Mouse (Mus musculus) stomach, embryonic 14.5 days (tissue): Measurements from ENCODE around the gene H2-Eb1. TPM values are rescaled to one million over a fixed set of nuclear protein-coding genes. Genes with fewer than 3 reads are reported as not detected.
A peak's percentile ranks its signal among the peaks of the same experiment; 100 is the strongest.

Source experiments
- ATAC-seq: fragments of 200-750 bp; cut with Nextera tagmentation; 2 replicates; pipeline ENCODE4 v1.8.0; 2017; ENCODE audit warnings: low read depth, moderate TSS enrichment; ENCODE audit not compliant: insufficient number of reproducible peaks, insufficient read depth, low FRiP score
- H3K27ac ChIP-seq: fragments of 300-500 bp; sonication (generic); 2 replicates; pipeline ENCODE4 v1.5.1; 2014; ENCODE audit warnings: mild to moderate bottlenecking, low read length, moderate library complexity, mixed read lengths
- H3K27me3 ChIP-seq: fragments of 300-500 bp; sonication (generic); 2 replicates; pipeline ENCODE4 v1.6.1; 2014; ENCODE audit warnings: low read length, control low read depth, mixed read lengths; ENCODE audit not compliant: control insufficient read depth, insufficient read depth
- H3K36me3 ChIP-seq: fragments of 300-500 bp; sonication (generic); 2 replicates; pipeline ENCODE4 v1.6.1; 2014; ENCODE audit warnings: mild to moderate bottlenecking, control low read depth, low read length, moderate library complexity, mixed read lengths; ENCODE audit not compliant: control insufficient read depth, insufficient read depth
- H3K4me1 ChIP-seq: fragments of 300-500 bp; sonication (generic); 2 replicates; pipeline ENCODE4 v1.6.1; 2014; ENCODE audit warnings: low read length, control low read depth, mixed read lengths; ENCODE audit not compliant: control insufficient read depth, insufficient read depth
- H3K4me2 ChIP-seq: fragments of 300-500 bp; sonication (generic); replicated peaks from 2 replicates; pipeline ENCODE4 v1.6.1; 2014; ENCODE audit warnings: low read depth, low read length, control low read depth
- H3K4me3 ChIP-seq: fragments of 300-500 bp; sonication (generic); 2 replicates; pipeline ENCODE4 v1.5.1; 2014; ENCODE audit warnings: low read depth, low read length, control low read depth
- H3K9ac ChIP-seq: fragments of 300-500 bp; sonication (generic); replicated peaks from 2 replicates; pipeline ENCODE4 v1.6.1; 2014; ENCODE audit warnings: low read depth, mild to moderate bottlenecking, control low read depth, low read length, moderate library complexity, mixed read lengths
- H3K9me3 ChIP-seq: fragments of 300-500 bp; sonication (generic); 2 replicates; pipeline ENCODE4 v1.6.1; 2016; ENCODE audit warnings: low read depth, low read length, control low read depth; ENCODE audit not compliant: control insufficient read depth
- WGBS: fragments of 180-500 bp; shearing (Covaris S2); extraction: QIAGEN DNeasy Blood & Tissue Kit; methylation state at CpG from one replicate; pipeline ENCODE4 v1.1.7; 2014; 5-methylcytosine and 5-hydroxymethylcytosine counted together
- polyA plus RNA-seq: library from polyadenylated mRNA; unstranded; fragments of >200 nt; fragmentation: Nextera tagmentation; extraction: Ambion mirVana; gene quantifications from 2 replicates; pipeline ENCODE4 v1.2.1, GENCODE M21; 2014

H2-Eb1 gene
- polyA plus RNA-seq, 1 experiment from 2014 or later: 2.8 TPM

GRCm38 (mm10) chr17:34281836-34282235, 23.8 kb upstream of the H2-Eb1 start:
- Histone ChIP-seq H3K9ac (no peak overlapping the region), H3K27ac (no peak overlapping the region), H3K27me3 (no peaks in the 10 kb centered on the region), H3K36me3 (no peaks in the 10 kb centered on the region), H3K4me1 (no peaks in the 10 kb centered on the region), H3K4me2 (no peak overlapping the region), H3K9me3 (no peaks in the 10 kb centered on the region), H3K4me3 (no peak overlapping the region)
- no peak for ATAC-seq
- 78% methylated on average over 1 of the region's 1 CpGs for WGBS

DNA sequence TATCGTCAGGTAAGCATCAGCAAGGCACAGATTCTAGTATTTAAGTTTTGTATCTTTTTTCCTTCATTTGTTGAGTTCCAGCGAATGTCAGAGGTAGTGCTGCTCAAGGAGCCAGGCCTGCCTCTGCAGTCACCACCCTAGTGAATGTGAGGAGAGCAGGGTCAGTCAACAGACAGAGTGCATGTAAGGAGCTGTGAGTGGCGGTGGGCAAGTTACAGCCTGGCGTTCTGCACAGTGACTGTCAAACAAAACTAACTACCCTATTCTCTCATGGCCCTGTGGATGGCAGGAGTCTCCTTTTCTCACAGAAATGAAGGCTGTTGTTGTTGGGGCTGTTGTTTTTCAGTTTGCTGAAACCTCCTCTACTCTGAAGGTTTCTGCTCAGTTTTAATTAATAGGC, 20.3 kb upstream of the H2-Eb1 start:
- Histone ChIP-seq H3K36me3 (no peaks in the 10 kb centered on the region), H3K9me3 (no peaks in the 10 kb centered on the region), H3K27me3 (no peaks in the 10 kb centered on the region), H3K4me1 (no peaks in the 10 kb centered on the region), H3K4me2 (no peak overlapping the region), H3K27ac (no peak overlapping the region), H3K9ac (no peak overlapping the region), H3K4me3 (no peak overlapping the region)
- 77% methylated on average over 4 of the region's 4 CpGs for WGBS
- ATAC-seq: no peak

DNA sequence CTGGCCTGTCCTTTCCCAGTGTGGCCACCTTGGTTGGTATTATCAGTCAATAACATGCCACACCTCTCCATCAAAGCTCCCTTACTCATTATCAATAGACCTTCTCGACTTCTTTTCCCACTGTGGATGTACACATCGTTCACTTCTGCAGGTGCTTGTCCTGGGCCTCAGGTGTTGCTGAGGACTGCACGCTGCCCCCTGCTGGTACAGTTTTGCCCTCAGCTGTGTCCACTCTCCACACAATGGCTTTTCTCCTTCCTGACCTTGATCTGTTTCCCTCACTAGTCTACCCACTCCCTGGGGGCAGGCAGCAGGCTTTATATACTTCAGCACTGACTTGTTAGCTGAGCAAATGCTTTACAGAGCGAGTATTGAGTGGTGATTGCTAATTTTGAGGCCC, 19.8 kb upstream of the H2-Eb1 start:
- ATAC-seq: no peak
- Histone ChIP-seq H3K27me3 (no peaks in the 10 kb centered on the region), H3K9ac (no peak overlapping the region), H3K4me1 (no peaks in the 10 kb centered on the region), H3K27ac (no peak overlapping the region), H3K36me3 (no peaks in the 10 kb centered on the region), H3K4me3 (no peak overlapping the region), H3K9me3 (no peaks in the 10 kb centered on the region), H3K4me2 (no peak overlapping the region)
- 34% methylated on average over 4 of the region's 4 CpGs for WGBS

DNA sequence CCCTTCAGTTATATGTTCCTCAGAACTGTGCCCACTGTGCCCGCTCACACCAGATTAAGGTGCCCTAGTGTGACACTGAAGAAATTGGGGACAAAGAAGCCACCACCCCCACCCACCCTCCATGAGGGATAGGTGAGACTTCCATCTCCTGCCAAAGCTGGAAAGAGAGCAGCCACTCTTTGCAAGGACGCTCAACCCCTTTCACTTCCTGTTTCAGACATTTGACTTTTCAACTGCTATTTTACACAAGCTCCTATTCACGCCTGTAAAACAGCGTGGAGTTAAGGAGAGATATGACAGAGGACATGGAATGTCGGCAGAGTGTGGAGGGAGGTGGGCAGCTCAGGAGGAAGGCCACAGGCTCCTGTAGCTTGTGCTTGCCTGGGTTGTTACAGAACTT, 19.2 kb upstream of the H2-Eb1 start:
- H3K4me1 ChIP-seq: no peaks in the 10 kb centered on the region
- no peak overlapping the region for H3K4me2 ChIP-seq
- no peaks in the 10 kb centered on the region for H3K9me3 ChIP-seq
- H3K9ac ChIP-seq: no peak overlapping the region
- no peaks in the 10 kb centered on the region for H3K27me3 ChIP-seq
- no peak overlapping the region for H3K4me3 ChIP-seq
- no peak overlapping the region for H3K27ac ChIP-seq
- WGBS: 84% methylated on average over 5 of the region's 5 CpGs
- no peak for ATAC-seq
- H3K36me3 ChIP-seq: no peaks in the 10 kb centered on the region

DNA sequence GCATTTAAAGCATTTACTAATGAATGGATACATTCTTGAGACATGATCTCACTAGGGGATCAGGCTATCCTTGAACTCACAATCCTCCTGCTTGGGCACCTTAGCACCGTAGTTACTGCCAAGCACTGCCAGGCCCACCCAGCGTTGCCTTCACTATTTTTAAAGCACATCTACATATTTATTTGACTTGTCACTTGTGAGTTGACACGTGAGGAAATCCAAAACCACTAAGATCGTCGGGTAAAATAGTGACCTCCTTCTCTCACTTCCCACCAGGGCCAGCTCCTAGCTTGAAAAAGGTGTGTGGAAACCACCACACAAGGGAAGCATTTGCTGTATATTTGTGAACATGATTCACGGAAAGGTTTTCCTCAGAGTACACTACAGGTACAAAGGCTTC, 18.7 kb upstream of the H2-Eb1 start:
- Histone ChIP-seq H3K4me1 (no peaks in the 10 kb centered on the region), H3K9me3 (no peaks in the 10 kb centered on the region), H3K27me3 (no peaks in the 10 kb centered on the region), H3K9ac (no peak overlapping the region), H3K27ac (no peak overlapping the region), H3K4me2 (no peak overlapping the region), H3K36me3 (no peaks in the 10 kb centered on the region), H3K4me3 (no peak overlapping the region)
- WGBS: 58% methylated on average over 6 of the region's 6 CpGs
- no peak for ATAC-seq

- Histone ChIP-seq H3K27ac (no peak within 1 kb of the TSS), H3K4me3 (no peak within 1 kb of the TSS), H3K27me3 (no peaks in the 10 kb centered on the region), H3K9me3 (no peaks in the 10 kb centered on the region), H3K9ac (no peak within 1 kb of the TSS), H3K4me1 (no peaks in the 10 kb centered on the region), H3K4me2 (no peak within 1 kb of the TSS), H3K36me3 (no peaks in the 10 kb centered on the region)
- ATAC-seq: 0 out of 2 replicates have a peak, but pooled peaks have one; percentile 53
- WGBS: 12% methylated on average over 8 of the region's 8 CpGs
Observed at GRCm38 (mm10) chr17:34287648-34288047, 18.0 kb upstream of the H2-Eb1 start, which contains the start of gene H2-Aa. Gene H2-Aa (minus strand): TSS chr17:34287823.

- Histone ChIP-seq H3K9ac (no peak overlapping the region), H3K9me3 (no peaks in the 10 kb centered on the region), H3K4me1 (no peaks in the 10 kb centered on the region), H3K36me3 (no peaks in the 10 kb centered on the region), H3K27me3 (no peaks in the 10 kb centered on the region), H3K4me3 (no peak overlapping the region), H3K27ac (no peak overlapping the region), H3K4me2 (no peak overlapping the region)
- WGBS: 70% methylated on average over 3 of the region's 3 CpGs
- no peak for ATAC-seq
Observed at GRCm38 (mm10) chr17:34288131-34288530, 17.5 kb upstream of the H2-Eb1 start.

GRCm38 (mm10) chr17:34291609-34292008, 14.1 kb upstream of the H2-Eb1 start:
- H3K27ac ChIP-seq: no peak overlapping the region
- H3K9ac ChIP-seq: no peak overlapping the region
- H3K4me1 ChIP-seq: no peaks in the 10 kb centered on the region; the same call in 1 of the 2 replicates
- no peak overlapping the region for H3K4me3 ChIP-seq
- WGBS: 14% methylated on average over 8 of the region's 8 CpGs
- H3K9me3 ChIP-seq: no peaks in the 10 kb centered on the region
- peak; percentile 78; the same call in 1 of the 2 replicates for ATAC-seq
- H3K36me3 ChIP-seq: no peaks in the 10 kb centered on the region
- no peaks in the 10 kb centered on the region for H3K27me3 ChIP-seq
- H3K4me2 ChIP-seq: no peak overlapping the region

DNA sequence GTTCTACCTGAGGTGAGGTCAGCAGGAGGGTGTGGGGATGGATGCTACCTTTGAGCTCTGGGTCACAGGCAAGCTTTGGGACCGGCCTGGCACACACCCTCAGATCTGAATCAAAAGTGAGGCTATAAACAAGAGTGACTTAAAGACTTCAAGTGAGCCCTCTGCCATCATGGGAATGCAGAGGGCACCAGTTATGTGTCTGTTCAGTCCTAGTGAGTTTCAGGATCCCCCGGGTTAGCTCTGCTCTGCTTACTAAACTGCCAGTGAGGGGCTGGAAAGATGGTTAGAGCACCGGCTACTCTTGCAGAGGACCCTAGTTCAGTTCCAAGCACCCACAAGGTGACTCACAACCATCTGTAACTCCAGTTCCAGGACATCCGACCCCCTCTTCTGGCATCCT, 13.1 kb upstream of the H2-Eb1 start:
- no peaks in the 10 kb centered on the region for H3K36me3 ChIP-seq
- no peak overlapping the region for H3K4me3 ChIP-seq
- H3K4me2 ChIP-seq: no peak overlapping the region
- 92% methylated on average over 4 of the region's 4 CpGs for WGBS
- no peaks in the 10 kb centered on the region for H3K9me3 ChIP-seq
- no peaks in the 10 kb centered on the region for H3K27me3 ChIP-seq
- no peaks in the 10 kb centered on the region; the same call in 1 of the 2 replicates for H3K4me1 ChIP-seq
- ATAC-seq: no peak
- H3K9ac ChIP-seq: no peak overlapping the region
- no peak overlapping the region for H3K27ac ChIP-seq
